In genomic region chr3:144569401-144569971, GRCm38 (mm10) we compare ENCODE assay signal across 8 mouse cellular contexts. TPM values are rescaled to one million over a fixed set of nuclear protein-coding genes. Genes with fewer than 3 reads are reported as not detected.
DNase-seq lines count a peak whose midpoint lies in the region; ATAC-seq and TF ChIP-seq lines count a peak whose summit lies in the region.

No protein-coding gene starts in this region.

- WGBS in forebrain, embryonic 14.5 days = under 1% methylated on average over 37 of the region's 47 CpGs
- 1% methylated on average over 28 of the region's 47 CpGs for WGBS in hindbrain, embryonic 16.5 days
- 0% methylated on average over 46 of the region's 47 CpGs for WGBS in liver, adult 2 months
- WGBS in midbrain, embryonic 14.5 days = under 1% methylated on average over 47 of the region's 47 CpGs

- H3K4me3 ChIP-seq in forebrain, embryonic 14.5 days (ENCODE audit: low read depth, low read length) = peak overlapping the region; percentile 88
- peak overlapping the region; percentile 68 for H3K4me3 ChIP-seq in hindbrain, embryonic 16.5 days (ENCODE audit: low read length)
- H3K4me3 ChIP-seq in liver, adult 2 months (ENCODE audit: insufficient read depth, low read depth, low read length) = peak overlapping the region; percentile 88
- peak overlapping the region; percentile 85 for H3K4me3 ChIP-seq in midbrain, embryonic 14.5 days (replicated peaks; ENCODE audit: low read depth, low read length)

- H3K4me2 ChIP-seq in forebrain, embryonic 14.5 days (ENCODE audit: low read length) = peak overlapping the region; percentile 80
- peak overlapping the region; percentile 86 for H3K4me2 ChIP-seq in hindbrain, embryonic 16.5 days (ENCODE audit: low read length)
- H3K4me2 ChIP-seq in midbrain, embryonic 14.5 days (ENCODE audit: low read length) = peak overlapping the region; percentile 85

- TF ChIP-seq POLR2A in liver, adult 2 months (IDR thresholded peaks at IDR 0.05; ENCODE audit: extremely low read depth, insufficient read depth, low read length) = no peak

- no peak for TF ChIP-seq CTCF in liver, adult 2 months (IDR thresholded peaks at IDR 0.05; ENCODE audit: low read depth, low read length)

- no peaks in the 10 kb centered on the region for H3K27me3 ChIP-seq in forebrain, embryonic 14.5 days (replicated peaks; ENCODE audit: control insufficient read depth, insufficient read depth, low read length)
- H3K27me3 ChIP-seq in hindbrain, embryonic 16.5 days (replicated peaks; ENCODE audit: control insufficient read depth, insufficient read depth, low read length) = no peaks in the 10 kb centered on the region
- H3K27me3 ChIP-seq in liver, adult 2 months (ENCODE audit: control insufficient read depth, insufficient read depth, low read length) = no peaks in the 10 kb centered on the region
- H3K27me3 ChIP-seq in midbrain, embryonic 14.5 days (ENCODE audit: control insufficient read depth, insufficient read depth, low read length) = no peaks in the 10 kb centered on the region

- peak overlapping the region; percentile 93 for H3K9ac ChIP-seq in forebrain, embryonic 14.5 days (ENCODE audit: low read length)
- H3K9ac ChIP-seq in hindbrain, embryonic 16.5 days (ENCODE audit: low read depth, low read length) = peak overlapping the region; percentile 83
- H3K9ac ChIP-seq in liver, adult 2 months (ENCODE audit: low read depth, low read length) = peak overlapping the region; percentile 93
- peak overlapping the region; percentile 82 for H3K9ac ChIP-seq in midbrain, embryonic 14.5 days (replicated peaks; ENCODE audit: low read length)

- H3K9me3 ChIP-seq in forebrain, embryonic 14.5 days (replicated peaks; ENCODE audit: control insufficient read depth, low read length) = no peaks in the 10 kb centered on the region
- H3K9me3 ChIP-seq in hindbrain, embryonic 16.5 days (ENCODE audit: control insufficient read depth, low read length) = no peaks in the 10 kb centered on the region
- no peaks in the 10 kb centered on the region for H3K9me3 ChIP-seq in midbrain, embryonic 14.5 days (ENCODE audit: control insufficient read depth, low read length)

- H3K79me2 ChIP-seq in liver, adult 2 months (ENCODE audit: control insufficient read depth, insufficient read depth, low read length) = peaks cover 27% of the 10 kb centered on the region

- peaks cover 15% of the 10 kb centered on the region for H3K4me1 ChIP-seq in forebrain, embryonic 14.5 days (ENCODE audit: control insufficient read depth, insufficient read depth, low read length)
- peaks cover 27% of the 10 kb centered on the region for H3K4me1 ChIP-seq in hindbrain, embryonic 16.5 days (ENCODE audit: control insufficient read depth, insufficient read depth, low read depth, low read length)
- H3K4me1 ChIP-seq in liver, adult 2 months (ENCODE audit: control insufficient read depth, insufficient read depth, low read length) = peaks cover 11% of the 10 kb centered on the region; the same call in 1 of the 2 replicates
- peaks cover 30% of the 10 kb centered on the region for H3K4me1 ChIP-seq in midbrain, embryonic 14.5 days (ENCODE audit: control insufficient read depth, insufficient read depth, low read length)

- DNase-seq in right cerebral cortex, adult 18-20 months = peak; percentile 30
- DNase-seq in right cerebral cortex, postnatal 4 days = no peak
- peak; percentile 57 for DNase-seq in R1 (ENCODE audit: low read depth, low spot score)
- DNase-seq in forebrain, embryonic 14.5 days (ENCODE audit: low spot score) = peak; percentile 57
- DNase-seq in liver, adult 2 months (ENCODE audit: extremely low read depth, low read depth, low spot score) = no peak
- DNase-seq in midbrain, embryonic 14.5 days = peak; percentile 73
- peak; percentile 24 to 42 for DNase-seq in urinary bladder, postnatal 36 days (ENCODE audit: low spot score in 2 of 2)

- peaks cover 10% of the 10 kb centered on the region; the same call in 1 of the 2 replicates for H3K36me3 ChIP-seq in forebrain, embryonic 14.5 days (ENCODE audit: control insufficient read depth, insufficient read depth, low read length)
- H3K36me3 ChIP-seq in hindbrain, embryonic 16.5 days (ENCODE audit: control insufficient read depth, insufficient read depth, low read length) = 0 out of 2 replicates have a peak, but pooled peaks cover 2% of the 10 kb centered on the region
- peaks cover 3% of the 10 kb centered on the region; the same call in 1 of the 2 replicates for H3K36me3 ChIP-seq in liver, adult 2 months (ENCODE audit: control insufficient read depth, insufficient read depth, low read length)
- H3K36me3 ChIP-seq in midbrain, embryonic 14.5 days (ENCODE audit: control insufficient read depth, insufficient read depth, low read length) = peaks cover 10% of the 10 kb centered on the region

- ATAC-seq in forebrain, embryonic 14.5 days = peak; percentile 22
- peak; percentile 16 for ATAC-seq in hindbrain, embryonic 16.5 days
- peak; percentile 37; the same call in 1 of the 2 replicates for ATAC-seq in midbrain, embryonic 14.5 days (ENCODE audit: low FRiP score, low TSS enrichment)

- peak overlapping the region; percentile 91 for H3K27ac ChIP-seq in forebrain, embryonic 14.5 days (ENCODE audit: low read depth, low read length)
- H3K27ac ChIP-seq in hindbrain, embryonic 16.5 days (ENCODE audit: low read depth, low read length) = peak overlapping the region; percentile 95
- peak overlapping the region; percentile 42 for H3K27ac ChIP-seq in liver, adult 2 months (replicated peaks; ENCODE audit: insufficient read depth, low read depth, low read length)
- peak overlapping the region; percentile 93 for H3K27ac ChIP-seq in midbrain, embryonic 14.5 days (replicated peaks; ENCODE audit: low read depth, low read length)

RNA-seq across cellular contexts. Expression of gene Hs2st1, which starts 0.5 kb away (rescaled TPM):
- polyA plus RNA-seq in forebrain, embryonic 14.5 days (2014; fragmentation: Nextera tagmentation; extraction: Ambion mirVana) = 18.3 and 18.6 TPM in 2 replicates
- polyA plus RNA-seq in hindbrain, embryonic 16.5 days (2015; fragmentation: Nextera tagmentation; extraction: Ambion mirVana) = 12.1 and 12.3 TPM in 2 replicates
- 5.4 and 6.0 TPM in 2 replicates for total RNA-seq in liver, adult 2 months (2014; rRNA removed)
- polyA plus RNA-seq in liver, adult 2 months (2012; rRNA removed) = 1.9 and 2.0 TPM in 2 replicates
- polyA plus RNA-seq in midbrain, embryonic 14.5 days (2014; fragmentation: Nextera tagmentation; extraction: Ambion mirVana) = 16.1 and 16.2 TPM in 2 replicates

RNA-seq across cellular contexts. Expression of gene Selenof, which starts 0.6 kb away (rescaled TPM):
- polyA plus RNA-seq in forebrain, embryonic 14.5 days (2014; fragmentation: Nextera tagmentation; extraction: Ambion mirVana) = 518 and 577 TPM in 2 replicates
- polyA plus RNA-seq in hindbrain, embryonic 16.5 days (2015; fragmentation: Nextera tagmentation; extraction: Ambion mirVana) = 574 and 619 TPM in 2 replicates
- total RNA-seq in liver, adult 2 months (2014; rRNA removed) = 314 and 385 TPM in 2 replicates
- 176 and 235 TPM in 2 replicates for polyA plus RNA-seq in liver, adult 2 months (2012; rRNA removed)
- 453 and 517 TPM in 2 replicates for polyA plus RNA-seq in midbrain, embryonic 14.5 days (2014; fragmentation: Nextera tagmentation; extraction: Ambion mirVana)

Comparison
In these comparisons a context has a peak if more than half of its experiments do, and no peak if none do; other contexts are left out.
1. DNase-seq: peak in right cerebral cortex, adult 18-20 months (single experiment), R1 (single experiment), forebrain, embryonic 14.5 days (single experiment), midbrain, embryonic 14.5 days (single experiment) and urinary bladder, postnatal 36 days (2 of 2); none in right cerebral cortex, postnatal 4 days (single experiment) and liver, adult 2 months (single experiment).
2. H3K27ac ChIP-seq: peak in every context shown above with its lines; median percentile 95 in hindbrain, embryonic 16.5 days; 93 in midbrain, embryonic 14.5 days; 91 in forebrain, embryonic 14.5 days; 42 in liver, adult 2 months.
3. Peak in every context shown above with its lines, with median percentiles within 50 percentile points of each other: ATAC-seq, H3K4me2 ChIP-seq, H3K4me3 ChIP-seq and H3K9ac ChIP-seq.